Mouse (Mus musculus) regulatory T cell (primary cell): ENCODE results near the gene Spred1.
"Not testable (repeated sequence)": the region's sequence is repeated elsewhere in the genome, so short reads cannot be mapped to it uniquely, and the experiment has no call there.

Experiments
- in situ Hi-C: fragments of 300-600 bp; cut with MboI, MseI; formaldehyde crosslinking; loops from one replicate; pipeline ENCODE4 v1.15.1; 2025; ENCODE audit warnings: high pct_unique_total_duplicates

Spred1 gene

GRCm38 (mm10) chr2:117119291-117120245 is 1.6 kb upstream of the Spred1 start:
- in situ Hi-C loops: no loop called here

- in situ Hi-C loops: no loop called here
Measured at GRCm38 (mm10) chr2:117120246-117121211, 645 bp upstream of the Spred1 start.

- in situ Hi-C loops: no loop called here
Measured at GRCm38 (mm10) chr2:117121984-117122605, 921 bp downstream of the Spred1 start.

- in situ Hi-C loops: no loop called here
Measured at GRCm38 (mm10) chr2:117122701-117123337, 1.6 kb downstream of the Spred1 start.

- in situ Hi-C loops: no loop called here
Measured at GRCm38 (mm10) chr2:117123701-117124100, 2.5 kb downstream of the Spred1 start.

- in situ Hi-C loops: no loop called here
Measured at GRCm38 (mm10) chr2:117124839-117125238, 3.7 kb downstream of the Spred1 start.

- in situ Hi-C loops: no loop called here
Measured at GRCm38 (mm10) chr2:117129156-117129555, 8.0 kb downstream of the Spred1 start.

- in situ Hi-C loops: not testable (repeated sequence)
Measured at GRCm38 (mm10) chr2:117131041-117131440, 9.9 kb downstream of the Spred1 start.

- in situ Hi-C loops: no loop called here
Measured at GRCm38 (mm10) chr2:117131910-117132309, 10.7 kb downstream of the Spred1 start.

- in situ Hi-C loops: no loop called here
Measured at GRCm38 (mm10) chr2:117133541-117133940, 12.4 kb downstream of the Spred1 start.

GRCm38 (mm10) chr2:117137751-117138150 is 16.6 kb downstream of the Spred1 start:
- in situ Hi-C loops: loop anchor here (5.0 kb wide), 1 partner anchor 35 kb away; no protein-coding TSS in a partner anchor

GRCm38 (mm10) chr2:117138932-117139331 is 17.8 kb downstream of the Spred1 start:
- in situ Hi-C loops: loop anchor here (5.0 kb wide), 1 partner anchor 33 kb away; no protein-coding TSS in a partner anchor

GRCm38 (mm10) chr2:117139977-117140376 is 18.8 kb downstream of the Spred1 start:
- in situ Hi-C loops: loop anchor here (5.0 kb wide), 1 partner anchor 32 kb away; no protein-coding TSS in a partner anchor

GRCm38 (mm10) chr2:117143106-117143505 is 21.9 kb downstream of the Spred1 start:
- in situ Hi-C loops: no loop called here

- in situ Hi-C loops: no loop called here
Measured at GRCm38 (mm10) chr2:117146026-117146425, 24.9 kb downstream of the Spred1 start.

GRCm38 (mm10) chr2:117146617-117147016 is 25.4 kb downstream of the Spred1 start:
- in situ Hi-C loops: no loop called here

GRCm38 (mm10) chr2:117152161-117152560 is 31.0 kb downstream of the Spred1 start:
- in situ Hi-C loops: loop anchor here (10.0 kb wide), 1 partner anchor 547 kb away; no protein-coding TSS in a partner anchor

- in situ Hi-C loops: no loop called here
Measured at GRCm38 (mm10) chr2:117168379-117168778, 47.2 kb downstream of the Spred1 start.

GRCm38 (mm10) chr2:117169037-117169436 is 47.9 kb downstream of the Spred1 start:
- in situ Hi-C loops: no loop called here

GRCm38 (mm10) chr2:117172981-117173380 is 51.8 kb downstream of the Spred1 start:
- in situ Hi-C loops: loop anchor here (5.0 kb wide), 1 partner anchor 36 kb away; no protein-coding TSS in a partner anchor

- in situ Hi-C loops: loop anchor here (5.0 kb wide), 2 partner anchors 51 to 279 kb away; no protein-coding TSS in a partner anchor
Measured at GRCm38 (mm10) chr2:117176066-117176465, 54.9 kb downstream of the Spred1 start.
